ENCODE assay signal across 9 mouse cellular contexts in genomic region chr2:71630143-71630463, GRCm38 (mm10).
A peak's percentile ranks its signal among the peaks of the same experiment; 100 is the strongest.
DNase-seq lines count a peak whose midpoint lies in the region; ATAC-seq and TF ChIP-seq lines count a peak whose summit lies in the region.
"Had no signal": no experiment of that assay in that cellular context is flagged by ENCODE, and none has a peak within 500 bp of the region (broad histone marks: within the 10 kb centered on the region; RNA-seq: fewer than 3 reads in every experiment).

No protein-coding gene starts in this region.

- WGBS in lung, embryonic 16.5 days = 21% methylated on average over 3 of the region's 3 CpGs
- WGBS in forebrain, embryonic 14.5 days = 3% methylated on average over 3 of the region's 3 CpGs
- WGBS in limb, embryonic 12.5 days = 15% methylated on average over 3 of the region's 3 CpGs
- WGBS in neural tube, embryonic 15.5 days = 9% methylated on average over 3 of the region's 3 CpGs
- WGBS in lung, adult 2 months = 44% methylated on average over 3 of the region's 3 CpGs

- H3K9ac ChIP-seq in lung, embryonic 16.5 days (ENCODE audit: low read length) = no peak overlapping the region; the same call in 1 of the 2 replicates
- peak overlapping the region; percentile 66 for H3K9ac ChIP-seq in forebrain, embryonic 14.5 days (ENCODE audit: low read length)
- no peak overlapping the region for H3K9ac ChIP-seq in limb, embryonic 12.5 days (replicated peaks)
- H3K9ac ChIP-seq in neural tube, embryonic 15.5 days (replicated peaks) = peak overlapping the region; percentile 39

- H3K27ac ChIP-seq in lung, embryonic 16.5 days (ENCODE audit: low read length) = no peak overlapping the region
- H3K27ac ChIP-seq in forebrain, embryonic 14.5 days (ENCODE audit: low read depth, low read length) = peak overlapping the region; percentile 75; the same call in 1 of the 2 replicates
- no peak overlapping the region for H3K27ac ChIP-seq in limb, embryonic 12.5 days
- peak overlapping the region; percentile 70 for H3K27ac ChIP-seq in neural tube, embryonic 15.5 days (replicated peaks)

- TF ChIP-seq POLR2A in lung, adult 2 months (IDR thresholded peaks at IDR 0.05; ENCODE audit: borderline replicate concordance, extremely low read depth, low read depth, low read length) = no peak

- H3K4me3 ChIP-seq in lung, embryonic 16.5 days (ENCODE audit: low read length) = peak overlapping the region; percentile 40
- peak overlapping the region; percentile 35 for H3K4me3 ChIP-seq in forebrain, embryonic 14.5 days (ENCODE audit: low read depth, low read length)
- H3K4me3 ChIP-seq in limb, embryonic 12.5 days (replicated peaks) = peak overlapping the region; percentile 45
- peak overlapping the region; percentile 42 for H3K4me3 ChIP-seq in neural tube, embryonic 15.5 days (replicated peaks)
- H3K4me3 ChIP-seq in lung, adult 2 months (replicated peaks; ENCODE audit: extremely low read depth, low read depth, low read length) = no peak overlapping the region

- TF ChIP-seq CTCF in lung, adult 2 months (IDR thresholded peaks at IDR 0.05; ENCODE audit: insufficient read depth, low read length) = no peak

- no peaks in the 10 kb centered on the region for H3K36me3 ChIP-seq in lung, embryonic 16.5 days (ENCODE audit: control insufficient read depth, insufficient read depth, low read length)
- H3K36me3 ChIP-seq in forebrain, embryonic 14.5 days (ENCODE audit: control insufficient read depth, insufficient read depth, low read length) = no peaks in the 10 kb centered on the region
- H3K36me3 ChIP-seq in limb, embryonic 12.5 days = no peaks in the 10 kb centered on the region
- no peaks in the 10 kb centered on the region for H3K36me3 ChIP-seq in neural tube, embryonic 15.5 days

- peaks cover 24% of the 10 kb centered on the region for H3K4me1 ChIP-seq in lung, embryonic 16.5 days (replicated peaks; ENCODE audit: control insufficient read depth, insufficient read depth, low read length)
- H3K4me1 ChIP-seq in forebrain, embryonic 14.5 days (ENCODE audit: control insufficient read depth, insufficient read depth, low read length) = peaks cover 43% of the 10 kb centered on the region
- H3K4me1 ChIP-seq in limb, embryonic 12.5 days (replicated peaks) = peaks cover 25% of the 10 kb centered on the region
- peaks cover 45% of the 10 kb centered on the region for H3K4me1 ChIP-seq in neural tube, embryonic 15.5 days
- peaks cover 9% of the 10 kb centered on the region for H3K4me1 ChIP-seq in lung, adult 2 months (ENCODE audit: control insufficient read depth, insufficient read depth, low read length)

- no peaks in the 10 kb centered on the region for H3K9me3 ChIP-seq in lung, embryonic 16.5 days (ENCODE audit: control insufficient read depth, low read length)
- no peaks in the 10 kb centered on the region for H3K9me3 ChIP-seq in forebrain, embryonic 14.5 days (replicated peaks; ENCODE audit: control insufficient read depth, low read length)
- H3K9me3 ChIP-seq in limb, embryonic 12.5 days = no peaks in the 10 kb centered on the region
- no peaks in the 10 kb centered on the region for H3K9me3 ChIP-seq in neural tube, embryonic 15.5 days (replicated peaks)

- H3K27me3 ChIP-seq in lung, embryonic 16.5 days (ENCODE audit: control insufficient read depth, insufficient read depth, low read depth, low read length) = peaks cover 4% of the 10 kb centered on the region
- H3K27me3 ChIP-seq in forebrain, embryonic 14.5 days (replicated peaks; ENCODE audit: control insufficient read depth, insufficient read depth, low read length) = no peaks in the 10 kb centered on the region
- H3K27me3 ChIP-seq in limb, embryonic 12.5 days = peaks cover 19% of the 10 kb centered on the region; the same call in 1 of the 2 replicates
- no peaks in the 10 kb centered on the region; the same call in 1 of the 2 replicates for H3K27me3 ChIP-seq in neural tube, embryonic 15.5 days (replicated peaks)

- DNase-seq in lung, postnatal 25 days (ENCODE audit: low spot score) = no peak
- DNase-seq in forebrain, embryonic 14.5 days (ENCODE audit: low spot score) = no peak
- no peak for DNase-seq in urinary bladder, postnatal 4 days (ENCODE audit: low spot score in 2 of 2)
- no peak for DNase-seq in lung, adult 2 months
- DNase-seq: kidney, adult 11 months had no signal

- H3K4me2 ChIP-seq in lung, embryonic 16.5 days (ENCODE audit: low read depth, low read length) = peak overlapping the region; percentile 71
- peak overlapping the region; percentile 81 for H3K4me2 ChIP-seq in forebrain, embryonic 14.5 days (ENCODE audit: low read length)
- peak overlapping the region; percentile 89 for H3K4me2 ChIP-seq in limb, embryonic 12.5 days
- peak overlapping the region; percentile 81 for H3K4me2 ChIP-seq in neural tube, embryonic 15.5 days

- no peak for ATAC-seq in lung, embryonic 16.5 days (ENCODE audit: low read depth)
- no peak for ATAC-seq in forebrain, embryonic 14.5 days
- peak; percentile 59; the same call in 1 of the 2 replicates for ATAC-seq in limb, embryonic 12.5 days (ENCODE audit: insufficient number of reproducible peaks, insufficient read depth, low FRiP score, low TSS enrichment, low read depth)
- ATAC-seq in neural tube, embryonic 15.5 days (ENCODE audit: low FRiP score) = 0 out of 2 replicates have a peak, but pooled peaks have one; percentile 20
- ATAC-seq in monocyte, adult 5-6 weeks (replicated peaks; ENCODE audit: insufficient number of reproducible peaks, low FRiP score, low TSS enrichment, poor library complexity, severe bottlenecking) = no peak

Comparison
In these comparisons a context has a peak if more than half of its experiments do, and no peak if none do; other contexts are left out.
1. ATAC-seq: peak in limb, embryonic 12.5 days (single experiment) and neural tube, embryonic 15.5 days (single experiment); none in lung, embryonic 16.5 days (single experiment), forebrain, embryonic 14.5 days (single experiment) and monocyte, adult 5-6 weeks (single experiment).
2. H3K27ac ChIP-seq: peak in forebrain, embryonic 14.5 days (single experiment) and neural tube, embryonic 15.5 days (single experiment); none in lung, embryonic 16.5 days (single experiment) and limb, embryonic 12.5 days (single experiment).
3. H3K9ac ChIP-seq: peak in forebrain, embryonic 14.5 days (single experiment) and neural tube, embryonic 15.5 days (single experiment); none in lung, embryonic 16.5 days (single experiment) and limb, embryonic 12.5 days (single experiment).
4. Peak in every context shown above with its lines, with median percentiles within 50 percentile points of each other: H3K4me2 ChIP-seq.